Mouse (Mus musculus) layer of hippocampus, adult 9-10 months (tissue): ENCODE data around the gene Dync2h1.
"Not testable (repeated sequence)": the region's sequence is repeated elsewhere in the genome, so short reads cannot be mapped to it uniquely, and the experiment has no call there.

ENCODE experiments used
- DNase-seq: peaks from one replicate; pipeline ENCODE4 v3.0.0; 2022; ENCODE audit warnings: low spot score

Dync2h1 gene

DNA sequence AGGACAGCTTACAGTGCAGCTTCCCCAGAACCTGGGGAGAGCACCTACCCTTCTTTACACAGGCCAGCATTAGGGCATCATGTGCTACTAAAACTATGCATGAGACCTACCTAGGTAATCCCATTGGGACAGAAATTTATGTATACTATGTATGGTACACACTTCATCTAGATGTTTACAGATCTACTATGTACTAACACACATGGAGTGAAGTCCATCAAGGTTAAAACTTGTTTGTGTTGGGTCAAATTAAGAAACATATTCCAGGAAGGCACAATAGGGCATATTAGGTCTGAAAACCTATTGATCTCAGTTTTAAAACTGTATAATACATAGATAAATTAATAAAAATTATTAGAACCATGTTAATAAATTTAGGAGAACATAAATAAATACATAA, 168.6 kb downstream of the Dync2h1 start:
- no peak for DNase-seq

DNA sequence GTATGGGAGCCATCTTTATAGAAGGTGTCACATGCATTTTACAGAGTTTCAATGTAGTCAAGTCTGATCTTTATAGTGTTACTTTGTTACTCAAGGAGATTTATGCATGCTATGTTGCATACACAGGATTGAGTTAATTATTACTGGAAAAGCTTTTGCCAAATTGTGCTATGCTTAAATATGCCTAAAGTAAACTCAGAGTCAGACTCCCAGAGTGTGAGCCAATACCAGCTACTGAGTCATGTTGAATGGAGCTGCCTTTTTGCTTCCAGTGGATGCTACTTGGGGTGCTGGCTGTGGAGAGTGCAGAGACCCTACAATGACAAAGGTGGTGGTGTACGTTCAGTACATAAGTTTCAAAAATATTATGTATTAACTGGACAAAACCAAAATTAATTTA, 169.5 kb downstream of the Dync2h1 start:
- no peak for DNase-seq

DNA sequence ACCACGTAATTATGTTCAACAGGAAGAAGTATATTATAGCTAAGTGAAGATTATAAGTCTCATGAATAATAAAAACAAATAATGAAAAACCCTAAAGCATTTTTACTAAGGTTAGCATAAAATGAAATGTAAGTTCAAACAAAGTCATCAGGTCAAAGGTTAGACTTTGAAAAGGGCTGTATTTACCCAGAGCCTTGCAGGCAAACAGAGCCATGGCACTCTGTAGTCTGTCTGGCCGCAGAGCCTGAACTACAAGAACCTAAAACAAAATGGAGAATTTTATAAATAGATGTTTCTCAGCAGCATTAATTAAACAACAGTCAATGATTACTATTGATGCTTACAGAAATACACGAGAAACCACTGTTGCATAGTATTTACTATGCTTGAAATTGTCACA, 174.5 kb downstream of the Dync2h1 start:
- DNase-seq = no peak

DNA sequence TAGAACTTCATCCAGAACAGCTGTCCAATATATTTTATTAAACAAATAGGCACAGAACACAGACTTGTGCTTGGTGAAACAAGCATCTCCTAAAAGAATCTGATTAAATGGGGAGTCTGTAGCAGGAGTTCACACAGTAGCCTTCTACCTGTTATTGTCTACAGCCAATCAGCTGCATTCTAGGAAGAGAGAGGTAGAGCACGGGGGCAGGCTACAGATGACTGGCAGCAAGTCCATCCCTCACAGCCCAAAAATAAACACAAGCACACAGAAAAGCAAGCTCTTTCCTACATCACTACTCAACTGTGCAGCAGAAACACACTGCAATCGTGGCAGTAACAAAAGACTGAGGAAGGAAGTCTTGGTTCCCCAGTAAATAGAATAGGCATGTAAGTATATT, 189.4 kb downstream of the Dync2h1 start:
- no peak for DNase-seq

DNA sequence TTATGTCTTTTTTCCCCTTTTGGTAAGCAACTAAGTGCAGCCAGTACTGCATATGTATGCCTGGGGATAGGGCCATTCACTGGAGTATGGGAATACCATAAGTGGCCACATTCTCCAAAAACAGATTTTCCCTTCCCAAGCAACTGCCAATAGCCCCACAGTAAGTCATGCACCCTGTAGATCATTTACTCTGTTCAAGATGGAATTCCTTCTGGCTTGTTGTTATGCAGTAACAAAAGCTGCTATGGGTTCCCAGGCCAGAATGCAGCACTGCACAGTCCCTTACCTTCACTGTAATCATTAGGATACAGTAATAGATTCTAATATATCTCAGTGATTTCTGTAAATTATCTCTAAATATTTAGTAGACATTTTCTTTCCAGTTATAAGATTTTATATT, 190.0 kb downstream of the Dync2h1 start:
- DNase-seq = no peak

DNA sequence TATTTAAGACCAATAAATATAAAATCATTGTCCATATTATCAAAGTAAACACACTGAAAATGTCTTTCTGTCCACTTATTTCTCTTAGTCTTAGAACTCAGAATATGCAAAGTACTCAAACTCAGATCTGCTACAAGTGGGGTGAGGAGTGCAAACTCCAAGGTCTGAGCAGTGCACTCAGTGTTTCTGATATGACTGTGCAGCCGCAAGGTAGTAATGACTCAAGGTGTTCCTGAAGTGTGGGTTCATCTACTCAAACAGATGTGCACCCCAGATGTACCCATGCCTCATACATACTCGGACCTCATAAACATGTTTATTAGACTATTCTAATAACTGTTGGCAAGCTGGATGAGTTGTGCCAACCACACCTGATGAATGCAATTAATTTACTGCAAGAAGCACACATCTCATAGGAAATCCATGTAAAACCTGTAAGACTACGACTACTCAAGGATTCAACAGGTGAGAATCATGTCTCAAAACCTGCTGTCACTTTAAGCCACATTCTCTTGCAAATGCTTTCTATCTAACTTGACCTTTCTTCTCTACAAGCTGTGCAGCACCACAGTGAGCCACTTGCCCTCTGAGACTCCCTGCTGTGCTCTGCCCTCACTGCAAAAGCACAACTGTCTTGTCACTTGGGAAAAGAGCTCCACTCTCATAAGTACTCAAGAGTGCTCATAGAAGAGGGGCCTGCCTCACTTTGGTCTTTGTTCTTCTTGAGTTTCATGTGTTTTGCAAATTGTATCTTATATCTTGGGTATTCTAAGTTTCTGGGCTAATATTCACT, 195.2 kb downstream of the Dync2h1 start:
- no peak for DNase-seq

DNA sequence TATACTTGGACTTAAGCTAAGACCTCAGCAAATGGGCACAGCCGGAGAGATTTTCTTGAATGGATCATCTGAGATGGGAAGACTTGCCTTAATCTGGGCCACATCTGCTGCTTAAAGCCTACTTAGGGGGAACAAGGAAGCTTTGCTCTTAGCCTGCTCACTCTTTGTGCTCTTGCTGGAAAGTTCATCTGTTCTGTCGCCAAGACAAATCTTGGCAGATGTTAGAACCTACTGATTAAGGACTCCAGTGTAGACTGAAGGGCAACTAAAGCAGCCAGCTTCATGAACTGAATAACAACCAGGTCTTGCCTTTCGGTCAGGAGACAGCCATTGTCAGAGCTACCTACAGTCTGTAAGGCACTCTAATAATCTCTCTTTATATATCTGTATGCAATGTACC, 198.1 kb downstream of the Dync2h1 start:
- no peak for DNase-seq

DNA sequence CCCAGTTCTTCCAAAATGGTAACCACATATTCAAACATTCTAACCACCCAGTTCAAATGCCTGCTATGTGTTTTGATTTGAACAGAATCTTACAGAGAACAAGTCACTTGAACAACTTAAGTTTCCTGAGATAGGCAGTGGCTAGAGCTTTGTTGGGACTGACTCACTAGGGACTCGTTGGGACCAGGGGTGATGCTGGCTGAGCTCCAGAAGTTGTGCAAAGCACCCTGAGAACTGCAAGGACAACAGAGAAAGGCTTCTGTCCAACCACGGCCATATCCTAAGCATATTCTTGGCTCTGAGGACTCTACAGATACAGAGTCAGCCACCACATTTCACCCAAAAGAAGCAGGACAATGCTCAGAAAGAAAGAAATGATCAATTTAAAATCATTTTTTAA, 215.1 kb downstream of the Dync2h1 start:
- no peak for DNase-seq

DNA sequence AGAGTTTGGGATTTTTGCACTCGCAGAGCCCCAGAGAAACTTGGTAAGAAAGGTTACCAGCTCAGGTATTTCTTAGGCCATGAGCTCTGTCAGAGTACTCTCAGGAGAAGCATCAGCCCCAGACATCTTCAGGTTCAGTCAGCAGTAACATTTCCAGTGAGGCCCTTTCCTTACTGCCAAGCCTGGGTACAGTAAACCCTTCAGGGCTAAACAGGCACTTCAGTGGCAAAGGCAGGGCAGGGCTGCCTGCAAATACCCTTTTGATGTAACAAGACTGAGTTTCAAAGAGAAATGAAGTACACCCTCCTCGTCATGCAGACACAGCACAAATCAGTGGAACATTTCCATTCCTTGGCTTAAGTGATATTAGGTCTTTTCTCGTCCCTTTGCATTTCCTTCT, 219.2 kb downstream of the Dync2h1 start:
- DNase-seq = no peak

DNA sequence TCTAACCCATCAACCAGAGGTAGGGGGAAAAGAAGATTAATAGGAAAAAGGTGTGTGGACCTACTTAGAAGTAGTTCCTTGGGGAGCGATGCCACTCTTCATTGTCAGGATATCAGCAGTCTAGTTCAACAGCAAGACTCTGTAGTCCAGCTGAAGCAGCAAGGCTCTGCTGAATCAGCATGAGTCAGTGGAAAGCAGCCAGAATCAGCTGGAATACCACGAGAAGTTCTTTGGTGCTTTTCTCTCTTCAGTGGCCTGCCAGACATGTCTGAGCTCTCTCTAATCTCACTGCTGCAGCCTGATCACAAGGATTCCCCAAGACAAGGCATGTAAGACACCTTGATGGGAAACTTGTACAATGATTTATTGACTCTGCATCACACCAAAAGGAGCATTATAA, 225.9 kb downstream of the Dync2h1 start:
- no peak for DNase-seq

DNA sequence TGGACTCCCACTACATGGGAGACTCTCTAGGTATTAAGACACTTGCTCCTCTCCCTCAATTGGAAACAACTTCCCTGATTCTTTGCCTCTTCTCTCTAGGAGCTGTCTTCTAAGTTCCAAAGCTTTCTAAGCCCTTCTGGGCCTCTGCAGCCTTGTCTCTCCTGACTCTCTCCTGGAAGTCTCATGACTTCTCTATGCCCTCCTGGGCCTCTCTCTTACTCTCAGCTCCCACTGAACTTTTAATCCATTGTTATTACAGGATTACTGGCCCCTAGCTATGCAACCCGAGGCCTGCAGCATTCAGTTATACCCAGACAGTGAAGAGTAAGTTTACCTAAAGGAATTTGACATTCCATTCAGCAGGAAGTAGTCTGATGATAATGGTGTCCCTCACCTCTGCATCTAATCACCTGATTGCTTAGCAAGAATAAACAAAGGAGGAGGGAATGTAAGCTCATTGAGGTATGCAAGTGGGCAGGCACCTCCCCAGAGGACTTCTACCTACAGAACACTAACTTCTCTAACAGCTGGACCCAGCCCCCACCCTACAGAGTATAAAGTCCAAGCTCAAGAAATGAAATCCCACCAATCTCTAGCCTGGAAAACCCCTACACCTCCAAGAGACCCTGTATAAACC, 256.7 kb downstream of the Dync2h1 start:
- DNase-seq = no peak

DNA sequence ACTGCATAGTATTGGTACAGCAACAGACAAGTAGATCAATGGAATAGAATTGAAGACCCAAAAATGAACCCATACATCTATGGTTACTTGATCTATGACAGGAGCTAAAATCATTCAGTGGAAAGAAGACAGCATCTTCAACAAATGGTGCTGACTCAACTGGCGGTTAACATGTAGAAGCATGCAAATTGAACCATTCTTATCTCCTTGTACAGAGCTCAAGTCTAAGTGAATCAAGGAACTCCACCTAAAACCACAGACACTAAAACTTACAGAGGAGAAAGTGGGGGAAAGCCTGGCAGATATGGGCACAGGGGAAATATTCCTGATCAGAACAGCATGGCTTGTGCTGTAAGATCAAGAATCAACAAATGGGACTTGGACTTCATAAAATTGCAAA, 270.8 kb downstream of the Dync2h1 start:
- DNase-seq = no peak

DNA sequence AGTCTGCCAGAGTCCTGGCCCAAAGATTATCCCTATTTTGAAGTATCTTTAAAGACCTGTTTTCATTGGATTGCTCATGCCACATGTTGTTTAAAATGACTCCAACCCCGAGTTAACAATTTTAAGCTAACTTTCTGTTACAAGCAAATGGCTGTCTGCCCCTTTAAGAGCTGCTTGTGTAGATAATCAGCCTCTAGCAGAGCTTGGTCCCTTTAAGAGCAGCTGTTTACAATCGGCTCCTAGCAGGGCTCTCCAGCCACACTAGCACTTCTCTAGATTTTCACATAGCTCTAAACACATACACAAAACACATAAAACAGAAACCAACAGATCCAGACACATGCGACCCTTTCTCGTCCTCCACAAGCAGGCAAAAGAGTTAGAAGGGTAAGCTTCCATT, 273.7 kb downstream of the Dync2h1 start:
- not testable (repeated sequence) for DNase-seq

DNA sequence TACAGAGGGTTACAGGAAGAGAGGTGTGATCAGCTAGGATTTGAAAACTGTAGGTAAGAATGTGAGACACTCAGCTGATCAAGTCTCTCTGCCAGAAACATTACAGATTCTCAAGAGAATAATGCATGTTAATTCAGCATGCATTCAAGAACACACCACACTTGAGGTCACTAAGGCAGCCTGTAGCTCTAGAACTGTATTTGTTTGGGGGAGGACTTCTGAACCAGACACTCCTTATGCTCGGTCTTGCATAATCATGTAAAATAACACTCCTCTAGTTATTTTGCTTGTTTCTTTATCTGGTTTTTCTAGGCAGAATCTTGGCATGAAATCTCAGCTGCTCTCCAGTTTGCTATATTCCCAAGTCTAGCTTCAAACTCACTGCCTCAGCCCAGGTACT, 282.6 kb downstream of the Dync2h1 start:
- DNase-seq = no peak

DNA sequence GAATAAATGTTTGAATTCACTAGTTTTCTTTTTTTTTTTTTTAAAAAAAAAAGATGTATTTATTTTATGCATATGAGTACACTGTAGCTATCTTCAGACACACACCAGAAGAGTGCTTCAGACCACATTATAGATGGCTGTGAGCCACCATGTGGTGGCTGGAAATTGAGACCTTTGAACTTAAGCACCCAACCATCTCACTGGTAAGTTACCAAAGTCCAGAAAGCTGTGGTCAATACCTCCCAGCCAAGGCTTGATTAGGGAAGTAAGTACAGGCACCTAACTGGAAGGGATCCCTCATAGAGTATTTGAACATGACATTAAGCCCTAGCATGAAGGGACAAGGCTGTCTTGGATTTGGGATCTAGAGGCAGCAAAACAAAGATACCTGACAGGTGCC, 292.9 kb downstream of the Dync2h1 start:
- DNase-seq = no peak

DNA sequence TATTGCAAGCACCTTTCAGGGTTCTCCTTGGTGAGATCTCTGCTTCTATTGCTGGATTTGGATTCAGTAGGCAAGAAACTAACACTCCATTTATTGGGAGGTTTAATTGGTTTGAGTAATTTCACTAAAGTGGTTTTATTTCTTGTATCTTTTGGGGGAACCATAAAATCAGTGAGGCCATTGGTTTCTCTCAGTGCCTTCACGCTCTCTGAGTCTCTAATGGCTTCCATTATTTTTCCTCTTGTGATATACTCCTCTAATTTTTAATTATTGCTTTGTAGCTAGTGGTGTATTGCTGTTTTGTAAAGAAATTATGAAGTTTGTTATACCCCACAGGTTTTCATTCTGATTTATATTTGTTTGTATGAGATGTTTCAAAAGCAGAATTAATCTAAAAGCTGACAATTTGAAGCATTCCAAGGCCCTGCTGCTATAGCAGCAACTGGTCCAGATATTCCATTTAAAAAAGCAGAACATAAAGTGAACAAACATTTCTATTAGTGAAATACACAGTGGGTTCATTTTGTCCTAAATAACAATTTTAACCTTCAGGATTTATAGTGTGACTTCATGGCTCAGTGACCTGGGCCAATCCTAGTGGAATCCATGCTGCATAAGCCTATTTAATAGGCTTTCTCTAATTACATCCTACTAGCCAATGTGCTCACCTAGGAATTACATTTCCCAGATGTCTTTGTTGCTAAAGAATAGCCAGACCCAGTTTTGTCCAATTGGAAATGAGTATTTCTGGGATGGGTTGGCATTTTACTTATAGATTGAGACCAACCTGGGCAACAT, 302.9 kb downstream of the Dync2h1 start:
- DNase-seq = no peak
